Mouse (Mus musculus) left cerebral cortex, postnatal 25 days (tissue): Measurements from ENCODE around the gene Pgm1. TPM values are rescaled to one million over a fixed set of nuclear protein-coding genes. Genes with fewer than 3 reads are reported as not detected.

Experiments used
- DNase-seq, 2 experiments: peaks; one replicate each; pipeline ENCODE4 v3.0.0; 2022; ENCODE audit warnings: low spot score in 2 of 2, mixed read lengths in 1 of 2
- intact Hi-C: fragments of 180-260 bp; cut with DNase I; formaldehyde crosslinking; loops from one replicate; pipeline ENCODE4 v1.15.1; 2025
- total RNA-seq, 2 experiments: library from RNA; stranded (reverse); gene quantifications; 2 replicates each; pipeline ENCODE4 v1.2.3; 2021

The Pgm1 gene
- total RNA-seq, 2 experiments from 2014 or later = 50.4 to 52.2 TPM

GRCm38 (mm10) chr4:99947896-99948295 lies 18.7 kb downstream of the Pgm1 start:
- no peak for DNase-seq
- intact Hi-C loops = loop anchor here (2.0 to 5.0 kb wide), 2 partner anchors 459 to 591 kb away; no protein-coding TSS in a partner anchor

- DNase-seq = no peak
- intact Hi-C loops = no loop called here
Measured at GRCm38 (mm10) chr4:99953904-99954303, 24.7 kb downstream of the Pgm1 start.

- DNase-seq = no peak
- intact Hi-C loops = no loop called here
Measured at GRCm38 (mm10) chr4:99955396-99955795, 26.2 kb downstream of the Pgm1 start.

DNA sequence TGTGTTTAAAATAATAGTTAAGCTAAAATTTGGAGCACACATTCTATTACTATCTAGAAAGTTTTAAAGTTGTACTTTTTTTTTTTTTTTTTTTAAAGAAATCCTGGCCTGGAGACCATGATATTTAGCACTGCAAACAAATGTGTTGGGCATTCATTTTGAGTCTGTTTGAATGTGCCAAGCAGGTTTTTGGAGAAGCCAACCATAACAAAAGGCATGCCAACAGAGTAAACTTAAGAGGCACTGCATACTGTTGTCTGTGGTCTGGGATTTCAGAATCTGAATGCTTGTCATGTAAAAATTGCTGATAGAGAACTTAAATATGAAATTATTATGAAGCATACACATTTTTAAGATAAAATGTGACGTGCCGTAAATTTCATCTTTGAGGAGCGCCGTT lies 28.0 kb downstream of the Pgm1 start:
- DNase-seq = no peak
- intact Hi-C loops = no loop called here

- no peak for DNase-seq
- intact Hi-C loops = no loop called here
Measured at GRCm38 (mm10) chr4:99958084-99958815, 29.0 kb downstream of the Pgm1 start.

DNA sequence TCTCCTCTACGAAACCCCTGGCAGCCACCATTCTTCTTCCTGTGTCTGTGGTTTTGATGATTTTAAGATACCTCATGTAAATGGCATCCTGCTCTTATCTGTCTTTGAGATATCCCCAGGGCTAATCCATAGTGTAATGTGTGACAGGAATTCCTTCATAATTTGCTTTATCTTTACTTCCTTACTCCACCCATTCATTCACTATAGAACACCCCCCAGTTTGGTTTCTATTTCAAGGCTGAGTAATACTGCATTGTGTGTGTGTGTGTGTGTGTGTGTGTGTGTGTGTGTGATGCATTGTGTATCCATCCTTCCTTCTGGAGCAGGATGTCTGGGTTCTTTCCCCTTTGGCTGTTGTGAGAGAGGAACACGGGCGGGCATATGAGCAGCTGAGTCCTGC lies 30.1 kb downstream of the Pgm1 start:
- intact Hi-C loops = no loop called here
- no peak for DNase-seq

DNA sequence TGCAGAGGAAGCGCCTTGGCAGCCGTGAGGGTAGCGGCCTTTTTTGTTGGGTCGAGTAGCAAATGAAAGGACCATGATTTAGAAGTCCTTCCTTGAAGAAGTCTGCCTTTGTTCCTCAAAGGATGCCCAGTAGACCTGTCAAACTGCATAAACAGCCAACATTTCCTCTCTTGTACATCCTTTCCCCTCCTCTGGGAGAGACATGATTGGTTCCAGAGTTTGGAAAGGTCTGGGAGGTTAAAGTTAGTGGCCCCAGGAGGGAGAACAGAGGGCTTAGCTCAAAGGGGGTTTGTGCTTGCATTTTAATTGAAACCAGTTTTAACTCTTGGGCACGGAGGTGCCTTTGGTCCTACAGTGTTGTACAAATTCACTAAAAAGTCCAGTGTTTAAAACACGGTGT lies 37.3 kb downstream of the Pgm1 start:
- DNase-seq = no peak
- intact Hi-C loops = no loop called here

GRCm38 (mm10) chr4:99969328-99969727 lies 40.1 kb downstream of the Pgm1 start:
- intact Hi-C loops = no loop called here
- peak in 1 of 2 experiments; percentile 49 for DNase-seq

GRCm38 (mm10) chr4:99970097-99970496 lies 40.9 kb downstream of the Pgm1 start:
- DNase-seq = peak in 1 of 2 experiments; percentile 73
- intact Hi-C loops = no loop called here

DNA sequence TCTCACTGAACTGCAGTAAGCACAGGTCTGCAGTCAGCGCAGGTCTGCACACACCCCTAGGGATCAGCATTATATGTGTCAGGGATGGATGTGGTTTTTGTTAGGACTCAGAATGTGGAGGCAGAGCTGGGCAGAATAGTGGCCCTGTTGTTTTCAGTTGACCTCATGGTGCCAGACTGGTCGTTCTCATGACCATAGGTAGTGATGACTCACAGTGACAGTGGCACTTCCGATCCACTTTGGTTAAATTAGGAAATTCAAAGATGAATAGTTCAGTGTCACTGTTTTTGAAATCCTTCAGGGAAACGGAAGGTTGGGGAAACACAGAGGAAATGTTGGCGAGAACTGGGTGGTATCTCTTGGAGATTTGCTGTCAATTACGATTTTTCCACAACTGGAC lies 43.7 kb downstream of the Pgm1 start:
- DNase-seq = no peak
- intact Hi-C loops = no loop called here

DNA sequence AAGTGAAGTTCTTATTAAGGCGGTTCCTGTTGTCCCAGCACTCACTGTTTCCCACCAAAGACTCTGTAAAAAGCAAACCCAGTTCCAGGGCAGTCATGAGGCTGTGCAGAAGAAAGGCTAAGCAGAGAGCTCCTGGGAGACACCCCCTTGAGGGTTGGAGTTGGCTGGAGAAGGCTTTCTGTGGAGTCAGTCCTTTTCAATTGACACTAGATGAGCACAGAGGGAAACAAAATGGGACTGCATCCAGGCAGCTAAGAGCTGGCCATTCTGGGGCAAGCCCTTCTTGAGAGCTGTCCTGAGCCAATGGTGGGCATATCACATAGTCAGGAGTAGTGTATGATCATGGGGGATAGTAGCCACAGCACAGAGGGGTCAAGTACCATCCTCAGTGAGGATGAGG lies 44.7 kb downstream of the Pgm1 start:
- DNase-seq = no peak
- intact Hi-C loops = no loop called here

- no peak for DNase-seq
- intact Hi-C loops = no loop called here
Measured at GRCm38 (mm10) chr4:99974375-99974774, 45.2 kb downstream of the Pgm1 start.

GRCm38 (mm10) chr4:99979326-99979725 lies 50.1 kb downstream of the Pgm1 start:
- intact Hi-C loops = no loop called here
- DNase-seq = no peak

DNA sequence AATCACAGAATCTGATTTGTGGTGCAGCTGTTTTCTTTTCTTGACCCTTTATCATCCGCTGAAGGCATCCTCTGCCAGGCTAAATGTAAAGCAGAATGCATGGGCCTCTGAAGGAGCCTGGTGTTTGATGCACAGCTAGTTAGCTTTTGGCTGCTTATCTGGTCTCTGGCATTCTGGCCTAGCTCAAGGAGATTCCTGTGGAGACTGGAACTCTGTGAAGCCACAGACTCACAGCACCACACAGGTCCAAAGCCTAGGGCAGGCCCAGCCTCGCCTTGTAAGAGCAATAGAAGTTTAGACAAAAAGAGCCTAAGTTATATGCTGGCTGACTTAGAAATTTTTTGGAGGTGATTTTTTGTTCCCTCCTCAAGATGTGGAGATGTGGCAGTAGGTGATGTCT lies 52.0 kb downstream of the Pgm1 start:
- no peak for DNase-seq
- intact Hi-C loops = no loop called here

GRCm38 (mm10) chr4:99983652-99984368 lies 54.6 kb downstream of the Pgm1 start:
- no peak for DNase-seq
- intact Hi-C loops = no loop called here

DNA sequence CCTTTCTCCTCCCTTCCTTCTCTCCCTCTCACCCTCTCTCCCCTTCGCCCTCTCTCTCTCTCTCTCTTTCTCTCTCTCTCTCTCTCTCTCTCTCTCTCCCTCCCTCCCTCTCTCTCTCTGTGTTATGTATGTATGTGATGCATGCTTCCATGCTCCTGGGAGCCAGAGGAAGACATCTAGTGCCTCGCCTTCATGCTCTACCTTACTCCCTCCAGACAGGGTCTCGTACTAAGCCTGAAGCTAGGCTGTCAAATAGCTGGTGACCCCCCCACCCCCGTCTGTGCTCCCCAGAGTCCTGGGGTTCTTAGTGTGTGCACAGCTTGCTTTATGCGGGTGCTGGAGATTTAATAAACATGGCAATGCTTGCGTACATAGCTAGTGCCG lies 55.1 kb downstream of the Pgm1 start:
- intact Hi-C loops = no loop called here

DNA sequence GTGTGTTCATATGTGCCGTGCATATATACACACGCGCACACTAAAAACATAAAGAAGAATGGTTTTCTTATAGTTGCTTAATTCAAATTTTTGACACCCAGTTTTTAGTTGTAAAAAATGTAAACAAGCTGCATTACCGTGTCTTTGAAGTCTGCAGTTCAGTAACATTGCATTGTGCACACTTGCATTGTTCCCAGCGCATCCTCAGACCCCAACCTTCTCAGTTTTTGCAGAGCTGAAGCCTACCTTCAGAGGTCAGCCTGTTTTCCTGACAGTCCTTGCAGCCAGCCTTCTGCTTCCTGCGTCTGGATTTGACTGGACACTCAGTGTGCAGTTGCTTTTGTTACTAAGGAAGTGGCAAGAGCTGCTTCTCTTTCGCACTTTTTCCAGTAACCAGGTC lies 55.9 kb downstream of the Pgm1 start:
- intact Hi-C loops = no loop called here
- no peak for DNase-seq

More for the DNA sequence above, 55.1 kb downstream of the Pgm1 start:
- DNase-seq = no peak

DNA sequence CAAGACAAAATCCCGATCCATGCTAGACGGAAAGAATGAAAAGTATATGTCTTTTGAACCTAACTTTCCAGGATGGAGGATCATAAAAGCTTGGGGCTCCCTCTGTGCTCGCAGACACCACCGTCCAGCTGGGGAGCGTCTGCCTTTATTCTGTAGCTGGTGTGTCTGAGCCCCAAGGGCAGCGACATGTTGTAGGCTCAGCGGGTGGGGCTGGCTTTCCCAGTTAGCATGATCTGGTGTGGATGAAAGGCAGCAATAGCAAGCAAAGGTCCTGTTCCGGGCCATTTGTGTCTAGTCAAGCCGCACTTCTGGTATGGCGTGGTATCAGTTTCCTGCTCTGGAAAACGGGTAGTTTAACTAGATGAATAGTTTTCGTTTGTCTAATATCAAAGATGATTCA lies 56.4 kb downstream of the Pgm1 start:
- no peak for DNase-seq

GRCm38 (mm10) chr4:99986609-99987008 lies 57.4 kb downstream of the Pgm1 start:
- intact Hi-C loops = no loop called here
- DNase-seq = no peak

More for the DNA sequence above, 56.4 kb downstream of the Pgm1 start:
- intact Hi-C loops = no loop called here

- no peak for DNase-seq
Measured at GRCm38 (mm10) chr4:99988771-99989170, 59.6 kb downstream of the Pgm1 start.

GRCm38 (mm10) chr4:100000971-100001370 lies 71.8 kb downstream of the Pgm1 start:
- no peak for DNase-seq
- intact Hi-C loops = no loop called here

More at GRCm38 (mm10) chr4:99988771-99989170, 59.6 kb downstream of the Pgm1 start:
- intact Hi-C loops = no loop called here
